Mouse (Mus musculus) adrenal gland, postnatal 25 days (tissue): ENCODE results near the gene Rpl13a. TPM values are rescaled to one million over a fixed set of nuclear protein-coding genes. Genes with fewer than 3 reads are reported as not detected.
"Not testable (repeated sequence)": the region's sequence is repeated elsewhere in the genome, so short reads cannot be mapped to it uniquely, and the experiment has no call there.

Source experiments
- DNase-seq: peaks from one replicate; pipeline ENCODE4 v3.0.0; 2021; ENCODE audit warnings: mixed read lengths
- total RNA-seq: library from RNA; stranded (reverse); gene quantifications from 2 replicates; pipeline ENCODE4 v1.2.3, GENCODE M21; 2021

The Rpl13a gene
- total RNA-seq, 1 experiment from 2014 or later, result 1,540 TPM

DNA sequence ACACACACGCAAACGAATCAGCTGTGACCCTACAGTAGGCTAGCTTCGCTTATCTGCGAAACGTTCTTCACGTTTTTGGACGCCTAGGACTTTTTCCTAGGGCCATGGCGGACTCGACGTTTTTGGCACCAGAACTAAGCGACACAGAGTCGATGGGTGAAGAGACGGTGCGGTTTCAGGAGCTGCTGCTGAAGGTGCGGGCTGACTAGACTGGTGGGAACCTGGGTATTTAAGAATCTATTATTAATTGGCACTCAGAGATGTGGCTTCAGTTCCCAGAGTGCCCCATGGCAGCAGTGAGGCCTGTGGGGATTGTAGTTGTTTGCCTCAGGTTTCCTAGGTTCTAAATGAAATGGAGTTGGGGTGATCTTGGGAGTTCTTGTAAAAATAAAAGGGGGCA lies 27.6 kb upstream of the Rpl13a start:
- DNase-seq, result no peak

DNA sequence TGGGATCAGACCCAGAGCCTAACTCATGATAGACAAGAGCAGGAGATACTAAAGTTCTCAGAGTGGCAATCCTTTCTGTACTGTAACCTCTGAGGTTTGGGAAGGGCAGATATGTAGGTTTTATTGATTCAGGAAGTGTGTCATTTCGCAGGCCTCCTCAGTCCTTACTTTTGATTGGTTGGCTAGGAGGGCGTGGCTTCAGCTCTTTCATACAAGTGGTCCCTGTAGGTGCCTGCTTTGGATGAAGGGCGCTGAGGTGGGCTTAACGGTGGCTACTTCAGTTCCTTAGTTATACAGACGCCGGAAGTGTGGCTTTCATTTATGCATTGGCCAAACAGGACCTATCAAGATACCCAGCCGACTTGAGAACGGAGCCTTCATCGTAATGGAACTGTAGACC lies 27.0 kb upstream of the Rpl13a start:
- DNase-seq, result no peak

DNA sequence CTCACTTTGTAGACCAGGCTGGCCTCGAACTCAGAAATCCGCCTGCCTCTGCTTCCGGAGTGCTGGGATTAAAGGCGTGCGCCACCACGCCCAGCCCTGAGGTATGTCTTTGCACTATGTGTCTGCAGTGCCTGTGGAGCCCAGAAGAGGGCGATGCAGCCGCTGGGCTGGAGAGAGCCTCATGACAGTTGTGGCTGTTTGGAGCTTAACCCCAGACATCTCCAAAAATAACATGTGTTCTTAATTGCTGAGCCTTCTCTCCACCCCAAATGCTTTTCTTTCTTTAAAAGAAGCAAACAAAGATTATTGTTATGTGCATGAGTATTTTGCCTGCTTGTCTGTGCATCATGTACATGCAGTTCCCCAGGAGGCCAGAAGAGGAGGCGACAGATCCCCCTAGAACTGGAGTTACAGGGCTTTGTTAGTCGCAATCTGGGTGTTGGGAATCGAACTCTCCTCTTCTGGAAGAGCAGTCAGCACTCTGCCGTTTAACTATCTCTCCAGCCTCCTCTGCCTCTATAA lies 26.5 kb upstream of the Rpl13a start:
- DNase-seq, result peak; percentile 44

DNA sequence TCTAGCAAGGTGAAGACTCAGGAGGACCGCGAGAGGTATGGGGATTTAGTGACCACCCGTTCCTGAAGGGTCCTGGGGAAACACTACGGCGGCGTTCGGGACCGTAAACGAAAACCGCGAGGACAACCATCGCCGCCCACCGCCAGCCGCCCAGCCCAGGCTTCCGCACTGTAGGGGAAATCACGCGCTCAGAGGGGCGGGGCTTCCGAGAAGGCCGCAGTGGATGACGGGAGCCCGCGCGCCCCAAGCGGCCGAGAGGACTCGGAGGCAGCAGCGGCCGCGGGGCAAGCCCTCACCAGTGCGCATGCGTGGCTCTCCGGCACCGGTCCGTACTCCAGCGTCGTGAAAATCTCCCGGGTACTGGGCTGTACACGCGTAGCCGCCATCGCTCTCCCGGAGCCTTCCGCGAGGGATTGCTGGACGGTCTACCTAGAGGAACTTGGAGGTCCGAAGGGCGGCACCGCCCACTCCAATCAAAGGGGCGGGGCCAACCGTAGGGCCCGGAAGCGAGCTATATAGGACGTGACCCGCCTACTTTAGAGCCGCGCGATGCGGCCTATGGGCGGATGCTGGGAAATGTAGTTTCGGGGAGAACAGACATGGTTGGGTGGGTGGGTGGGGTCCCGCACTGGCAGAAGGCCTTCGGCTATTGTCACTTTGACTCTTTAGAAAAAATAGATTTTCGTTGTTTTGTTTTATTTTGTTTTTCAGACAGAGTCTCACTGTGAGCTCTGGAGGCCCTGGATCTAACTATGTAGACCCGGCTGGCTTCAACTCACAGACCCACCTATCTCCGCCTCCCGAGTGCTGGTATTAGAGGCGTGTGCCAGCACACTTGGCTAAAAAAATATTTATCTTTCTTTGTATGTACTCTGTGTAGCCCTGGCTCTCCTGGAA lies 25.8 kb upstream of the Rpl13a start, which contains the start of the genes Pih1d1 and Aldh16a1:
Pih1d1 (plus strand) TSS at position 208 of the 897 bp plus-strand sequence.
Aldh16a1 (minus strand) TSS at position 489 of the 897 bp plus-strand sequence.
- peak; percentile 96 for DNase-seq

DNA sequence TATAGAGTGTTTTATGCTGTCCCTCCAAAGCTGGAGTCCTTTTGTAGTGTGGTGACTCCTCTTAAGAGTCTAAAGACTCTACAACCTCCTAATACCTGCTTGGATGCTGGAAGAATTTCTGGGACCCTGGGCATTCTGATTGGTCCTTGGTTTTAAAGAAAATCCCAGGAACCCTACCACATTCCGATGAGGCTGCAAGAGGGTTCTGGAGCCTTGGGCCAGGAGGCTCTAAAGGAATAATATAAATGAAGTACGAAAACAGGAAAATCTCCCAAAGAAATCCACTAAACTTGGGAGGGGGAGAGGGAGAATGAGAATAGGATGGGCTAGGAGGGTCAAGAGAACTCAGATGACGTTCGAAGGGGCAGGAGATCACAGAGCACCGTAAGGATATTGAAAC lies 25.0 kb upstream of the Rpl13a start:
- DNase-seq, result no peak

DNA sequence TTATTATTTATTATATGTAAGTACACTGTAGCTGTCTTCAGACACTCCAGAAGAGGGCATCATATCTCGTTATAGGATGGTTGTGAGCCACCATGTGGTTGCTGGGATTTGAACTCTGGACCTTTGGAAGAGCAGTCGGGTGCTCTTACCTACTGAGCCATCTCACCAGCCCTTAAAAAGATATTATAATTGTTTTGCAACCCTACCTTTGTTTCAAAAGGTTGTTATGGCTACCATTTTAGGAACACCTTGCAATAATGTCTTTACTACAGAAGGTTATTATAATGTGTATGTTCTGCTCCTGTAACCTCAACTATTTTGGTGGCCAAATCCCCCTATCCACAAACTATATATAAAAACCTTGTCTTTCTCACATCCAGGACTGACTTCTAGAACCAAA lies 24.5 kb upstream of the Rpl13a start:
- DNase-seq, result not testable (repeated sequence)

DNA sequence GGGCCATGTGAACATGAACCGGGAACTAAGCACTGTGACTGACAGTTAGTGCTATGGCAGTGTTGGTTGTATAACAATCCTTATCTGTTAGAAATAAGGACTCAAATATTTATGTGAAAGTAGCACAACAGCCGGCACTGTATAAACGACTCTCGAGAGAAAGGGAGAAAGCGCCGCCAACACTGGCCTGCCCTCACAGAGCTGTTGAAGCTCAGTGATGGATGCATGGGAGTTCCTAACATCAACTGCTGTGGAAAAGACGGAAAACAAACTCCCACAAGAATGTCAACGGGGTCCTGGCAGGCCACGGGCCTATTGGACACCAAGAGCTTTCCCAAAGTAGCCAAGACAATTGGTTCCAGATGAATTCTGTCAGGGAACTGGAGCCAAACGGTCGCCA lies 22.7 kb upstream of the Rpl13a start:
- DNase-seq, result no peak

DNA sequence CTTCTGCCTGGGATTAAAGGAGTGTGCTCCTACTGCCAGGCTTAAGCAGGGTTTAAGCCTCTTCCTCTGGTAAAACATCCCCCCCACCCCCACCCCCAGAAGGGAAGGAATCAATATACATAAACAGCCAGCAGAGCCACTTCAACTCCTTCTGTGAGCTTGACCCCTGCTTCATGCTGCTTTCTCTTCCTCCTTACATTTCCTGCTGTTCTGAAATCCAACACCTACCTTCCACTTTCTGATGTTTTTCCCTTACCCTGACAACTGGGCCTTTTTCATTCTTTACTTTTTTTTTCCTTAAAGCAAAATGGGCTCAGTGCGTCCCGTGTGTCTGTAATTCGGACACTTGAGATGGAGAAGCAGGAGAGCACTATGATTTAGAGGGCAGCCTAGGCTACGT lies 21.8 kb upstream of the Rpl13a start:
- DNase-seq, result no peak

DNA sequence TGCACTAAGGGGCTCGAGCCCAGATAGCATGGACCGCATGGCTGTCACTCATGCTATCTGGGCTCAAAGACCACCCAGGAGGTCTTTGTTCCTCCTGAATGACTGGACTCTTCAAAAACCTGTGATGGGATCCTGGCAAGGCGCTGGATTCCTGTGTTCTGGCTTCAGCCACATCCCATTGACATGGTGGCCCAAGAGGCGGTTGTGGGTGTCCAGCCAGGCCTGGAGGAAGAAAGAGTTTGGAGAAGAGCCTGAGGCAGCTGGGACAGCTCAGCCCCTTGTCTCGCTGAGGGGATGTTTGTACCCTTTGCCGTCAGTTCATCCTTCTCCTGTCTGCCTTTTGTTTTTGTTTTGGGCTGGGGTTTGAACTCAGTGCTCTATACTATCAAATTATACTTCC lies 21.0 kb upstream of the Rpl13a start:
- DNase-seq, result no peak

DNA sequence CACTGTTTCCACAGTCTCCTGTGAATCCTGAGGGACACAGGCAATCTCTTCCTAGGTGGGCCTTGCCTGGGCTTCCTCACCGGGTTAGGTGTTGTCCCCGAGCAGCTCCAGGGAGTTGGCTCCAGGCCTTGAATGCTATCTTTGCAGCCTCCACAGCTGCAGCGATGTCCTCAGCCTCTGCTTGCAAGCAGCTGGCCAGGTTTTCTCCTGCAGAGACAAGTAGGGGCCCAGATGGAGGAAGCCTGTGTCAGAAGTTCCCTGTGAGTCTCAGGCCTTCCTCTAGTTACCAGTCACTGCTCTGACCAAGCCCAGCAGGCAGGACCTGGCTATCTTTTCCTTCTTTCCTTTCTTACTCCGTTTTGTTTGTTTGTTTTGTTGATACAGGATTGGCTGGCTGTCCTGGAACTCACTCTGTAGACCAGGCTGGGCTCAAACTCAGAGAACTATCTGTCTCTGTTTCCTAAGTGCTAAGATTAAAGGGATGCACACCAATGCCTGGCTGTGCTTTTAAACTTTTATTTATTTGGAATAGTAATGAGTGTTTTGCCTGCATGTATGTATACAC lies 20.1 kb upstream of the Rpl13a start:
- no peak for DNase-seq

DNA sequence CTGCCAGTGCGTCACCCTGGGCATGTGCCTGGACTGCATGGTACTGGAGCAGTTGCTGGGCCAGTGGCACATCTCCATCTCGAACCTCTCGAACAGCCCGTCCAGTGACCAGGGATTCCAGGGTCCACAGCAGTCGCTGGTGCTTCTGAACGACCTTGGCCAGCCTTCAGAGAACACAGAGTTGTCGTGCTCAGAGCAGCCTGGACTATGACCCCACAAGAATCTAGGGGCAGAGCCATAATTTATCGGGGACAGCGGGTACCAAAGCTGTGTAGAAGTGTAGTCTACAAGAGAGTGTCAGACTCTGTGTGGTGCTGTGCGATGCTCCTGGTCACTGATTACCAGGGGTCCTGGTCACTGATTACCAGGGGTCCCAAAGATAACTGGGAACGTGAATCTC lies 19.3 kb upstream of the Rpl13a start:
- no peak for DNase-seq

DNA sequence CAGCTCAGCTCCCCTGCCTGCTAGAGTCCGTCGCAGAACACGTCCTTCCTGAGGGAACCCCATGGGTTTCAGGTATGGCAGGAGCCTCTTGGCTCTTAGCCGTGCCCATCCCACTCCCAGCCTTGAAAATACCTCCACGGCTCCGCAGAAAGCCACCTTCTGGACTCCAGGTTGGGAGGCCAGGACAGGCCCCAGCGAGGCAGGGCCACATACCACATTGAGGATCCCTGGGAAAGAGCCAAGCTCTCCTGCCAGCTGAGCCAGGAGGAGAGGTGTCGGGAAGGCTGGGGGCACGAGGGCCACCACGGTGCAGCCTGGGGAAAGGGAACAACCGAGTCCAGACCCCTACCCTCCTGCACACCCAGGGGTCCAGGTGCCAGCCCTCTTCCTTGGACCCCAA lies 18.7 kb upstream of the Rpl13a start:
- DNase-seq, result no peak

DNA sequence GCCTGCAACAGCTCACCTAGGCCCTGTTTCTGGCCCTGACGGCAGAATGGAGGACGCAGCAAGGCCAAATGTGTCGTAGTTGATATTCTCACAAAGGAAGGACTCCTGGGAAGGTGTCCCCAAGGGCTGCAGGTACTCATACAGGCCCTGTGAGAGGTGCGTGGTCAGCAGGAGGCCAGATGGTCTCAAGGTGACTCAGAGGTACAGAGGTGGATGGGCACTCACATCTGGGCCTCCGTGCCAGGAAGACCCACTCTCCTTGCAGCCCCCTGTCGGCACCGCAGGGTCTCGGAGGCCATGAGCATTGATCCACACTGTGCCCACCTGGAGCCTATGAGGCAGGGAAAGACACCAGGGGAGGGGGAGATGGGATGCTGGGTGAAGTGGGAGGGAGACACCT lies 16.9 kb upstream of the Rpl13a start:
- DNase-seq, result no peak

DNA sequence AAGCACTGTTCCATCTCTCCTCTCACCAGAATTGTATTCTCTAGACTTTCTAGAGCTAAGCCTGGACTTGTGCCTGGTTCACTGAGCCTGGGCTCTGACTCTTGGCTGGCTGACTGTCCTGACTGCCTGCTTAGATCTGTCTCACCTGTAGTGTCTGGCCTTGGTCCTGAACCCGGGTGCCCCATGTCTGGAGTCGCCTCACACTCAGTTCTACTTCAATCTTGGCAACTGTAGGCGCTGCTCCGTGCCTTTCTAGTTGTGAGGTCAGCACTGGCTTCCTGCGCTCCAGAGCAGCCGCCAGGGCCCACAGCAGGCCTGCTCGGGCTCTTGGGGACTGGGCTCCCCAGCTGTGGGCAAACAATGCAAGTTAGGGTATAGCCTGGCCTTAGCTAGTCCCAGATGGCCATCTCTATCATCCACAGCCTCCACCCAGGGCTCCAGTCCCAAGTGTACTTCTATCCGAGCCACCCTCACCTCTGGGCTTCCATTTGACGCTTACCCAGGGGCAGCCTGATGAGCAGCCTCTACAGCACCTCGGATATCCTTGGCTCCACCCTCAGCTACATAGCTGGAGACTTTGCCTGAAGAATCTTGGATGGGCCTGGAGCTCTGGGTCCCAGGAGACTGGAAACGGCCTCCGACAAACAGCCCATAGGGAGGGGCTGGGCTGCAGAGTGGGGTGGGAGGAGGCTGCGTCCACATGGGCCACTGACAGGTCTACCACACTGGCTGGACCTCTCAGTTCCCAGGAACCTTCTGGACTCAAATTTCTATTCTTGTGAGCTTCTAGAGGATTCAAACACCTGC lies 16.0 kb upstream of the Rpl13a start:
- no peak for DNase-seq

DNA sequence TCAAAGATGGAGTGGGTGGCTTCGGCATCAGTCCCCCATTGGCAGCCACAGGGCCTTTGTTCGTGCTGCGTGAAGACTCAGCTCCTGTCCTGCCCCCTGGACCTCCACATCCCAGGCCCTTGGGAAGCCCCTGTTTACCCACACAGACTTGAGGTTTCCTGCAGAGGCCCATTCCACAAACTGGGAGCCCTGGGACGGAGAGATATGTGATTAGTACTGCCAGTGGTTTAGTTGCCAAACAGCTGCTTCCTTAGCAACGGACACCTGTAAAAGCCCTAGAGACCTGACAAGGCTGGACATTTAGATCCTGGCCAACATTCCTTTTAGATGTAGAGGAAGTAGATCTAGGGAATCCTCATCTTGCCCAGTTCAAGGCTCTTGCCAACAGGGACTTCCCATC lies 13.4 kb upstream of the Rpl13a start:
- no peak for DNase-seq

DNA sequence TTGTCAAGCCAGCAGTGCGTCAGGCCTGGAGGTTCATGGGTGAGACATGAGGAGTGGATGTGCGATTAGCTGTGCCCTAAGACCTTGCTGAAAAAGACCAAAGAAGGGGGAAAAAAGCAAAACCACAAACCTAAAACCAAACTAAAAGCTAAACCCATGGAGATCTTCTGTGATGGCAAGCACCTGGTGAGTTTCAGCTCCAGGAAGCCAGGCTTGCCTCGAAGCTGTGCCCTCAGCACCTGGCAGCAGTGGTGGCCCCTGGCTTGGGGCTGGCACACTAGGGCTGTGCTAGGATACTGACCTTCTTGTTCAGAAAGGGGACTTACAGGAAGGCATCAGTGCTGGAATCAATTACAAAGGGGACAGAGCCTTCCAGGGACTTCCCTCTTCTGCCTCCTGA lies 12.8 kb upstream of the Rpl13a start:
- DNase-seq, result no peak

DNA sequence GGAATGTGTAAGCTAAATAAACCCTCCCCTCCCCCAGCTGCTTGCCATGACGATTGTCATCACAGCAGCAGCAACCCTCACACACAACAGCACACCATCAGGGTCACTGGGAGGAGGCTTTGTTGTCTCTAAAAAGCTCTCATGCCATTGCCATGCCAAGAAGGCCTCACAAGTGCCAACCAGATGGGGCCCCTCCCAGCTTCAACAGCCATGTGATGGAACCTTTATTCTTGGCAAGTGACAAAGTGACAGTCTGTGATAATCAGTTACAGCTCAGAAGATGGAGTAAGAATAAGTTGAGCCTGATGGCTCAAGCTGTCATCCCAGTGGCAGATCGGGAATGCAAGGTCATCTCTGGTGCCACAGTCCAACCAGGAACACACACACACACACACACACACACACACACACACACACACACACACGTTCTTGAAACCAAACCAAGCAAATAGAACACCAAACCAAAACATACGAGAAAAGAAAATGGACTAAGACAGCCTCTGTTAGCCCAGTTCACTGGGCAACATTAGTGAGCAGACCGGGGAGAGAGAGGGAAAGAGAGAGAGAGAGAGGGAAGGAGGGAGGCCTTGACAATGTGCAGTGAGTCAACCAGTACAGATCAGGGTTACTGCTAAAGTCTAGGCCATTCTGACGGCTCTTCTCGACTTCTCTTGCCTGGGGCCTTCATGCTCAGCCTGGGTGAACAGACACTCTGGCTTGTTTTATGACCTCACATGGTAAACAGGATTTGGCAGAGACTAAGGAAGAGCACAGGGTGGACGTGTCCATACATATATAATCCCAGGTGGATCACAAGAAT lies 11.6 kb upstream of the Rpl13a start:
- peak; percentile 47 for DNase-seq

DNA sequence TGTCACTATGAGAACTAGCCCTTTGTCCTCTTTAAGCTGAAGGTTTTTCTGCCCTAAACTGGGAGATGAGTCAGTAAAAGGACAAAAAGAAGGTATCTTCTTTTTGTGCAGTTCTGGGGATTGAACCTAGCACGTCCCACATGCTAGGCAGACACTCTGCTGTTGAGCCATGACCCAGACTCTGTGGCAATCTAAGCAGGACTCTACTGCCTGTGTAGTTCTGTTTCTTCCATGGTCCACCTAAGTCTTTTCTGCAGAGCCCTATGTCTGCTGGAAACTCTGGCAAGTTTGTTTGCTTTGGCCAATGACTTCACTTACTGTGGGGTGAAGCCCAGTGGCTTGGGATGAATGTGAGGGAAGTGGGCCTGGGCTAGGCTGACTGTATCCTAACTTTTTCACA lies 9.8 kb upstream of the Rpl13a start:
- no peak for DNase-seq

DNA sequence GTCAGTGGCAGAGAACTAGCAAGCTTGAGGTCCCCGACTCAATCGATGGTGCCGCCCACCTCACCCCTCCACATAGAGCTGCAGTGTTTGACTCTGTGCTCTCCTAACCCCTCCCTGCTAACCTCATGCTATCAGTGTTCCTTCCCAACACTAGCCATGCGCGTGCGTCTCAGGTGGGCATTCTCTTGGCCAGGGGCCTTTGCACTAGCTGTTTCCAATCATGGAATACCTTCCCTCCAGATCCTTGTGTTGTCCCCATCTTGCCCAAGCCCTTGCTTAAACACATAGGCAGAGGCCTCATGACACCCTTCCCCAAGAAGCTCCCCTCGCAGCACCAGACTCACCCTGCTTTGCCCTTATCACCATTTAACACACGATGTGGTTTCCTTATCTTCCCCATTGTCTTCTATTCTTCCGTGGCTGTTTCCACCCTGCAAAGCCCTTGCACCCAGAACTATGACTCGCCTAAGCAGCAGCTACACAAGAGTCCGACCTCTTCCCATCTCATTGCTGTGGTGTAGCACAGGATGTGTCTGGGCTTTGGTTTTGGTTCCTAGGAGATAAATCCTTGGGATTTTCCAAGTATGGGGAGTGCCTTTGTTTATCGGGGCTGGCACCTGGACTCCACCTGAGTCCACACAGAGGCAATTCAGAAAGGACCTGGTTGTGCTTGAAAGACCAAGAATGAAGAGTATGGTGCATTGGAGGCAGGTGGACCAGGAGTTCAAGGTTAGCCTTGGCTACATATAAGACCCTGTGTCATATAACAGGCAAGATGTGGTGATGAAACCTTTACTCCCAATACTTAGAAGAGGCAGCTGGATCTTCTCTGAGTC lies 8.8 kb upstream of the Rpl13a start:
- DNase-seq, result no peak

DNA sequence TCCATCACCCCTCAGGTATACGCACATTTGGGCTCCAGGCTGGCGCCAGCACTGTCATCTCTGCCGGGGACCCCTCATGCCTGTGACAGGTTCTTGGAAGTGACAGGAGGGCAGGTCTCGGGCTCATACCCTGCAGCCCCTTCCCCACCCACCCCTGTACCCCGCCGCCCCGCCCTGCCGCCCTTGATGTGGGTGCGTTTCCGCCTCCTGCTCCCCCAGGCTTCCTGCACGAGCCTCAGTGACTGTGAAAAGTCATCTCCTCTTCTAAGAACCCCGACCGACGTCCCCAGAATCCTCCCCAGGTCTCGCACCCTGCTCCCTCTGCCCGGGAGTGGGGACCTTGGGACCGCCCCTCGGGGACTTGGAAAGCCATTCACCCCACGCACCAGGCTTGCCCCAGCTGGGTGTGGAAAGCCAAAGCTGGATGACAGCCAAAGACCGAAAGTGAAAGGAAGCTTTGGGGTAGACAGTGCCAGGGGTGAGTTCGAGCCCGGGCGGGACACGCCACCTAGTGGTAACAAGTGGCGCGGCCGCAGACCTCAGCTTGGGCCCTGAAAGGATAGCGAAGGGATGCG lies 7.5 kb upstream of the Rpl13a start, which contains the start of the genes Gm45713 and Flt3l:
Gm45713 (minus strand) TSS at position 239 of the 575 bp plus-strand sequence.
Flt3l (minus strand) TSS at position 440 of the 575 bp plus-strand sequence.
- peak; percentile 92 for DNase-seq
